Mouse (Mus musculus): Measurements from ENCODE around the gene Odaph. TPM values are rescaled to one million over a fixed set of nuclear protein-coding genes. Genes with fewer than 3 reads are reported as not detected.

Gene Odaph
- polyA plus RNA-seq, 1 experiment from 2014 or later: not detected

GRCm38 (mm10) chr5:91960606-91961254 lies 26.5 kb upstream of the Odaph start:
- peaks cover 29% of the 10 kb centered on the region for H3K36me3 ChIP-seq (ENCODE audit: control insufficient read depth, insufficient read depth, low read length)
- WGBS: 36% methylated on average over 3 of the region's 3 CpGs
- H3K27ac ChIP-seq (replicated peaks in 1 of 2; ENCODE audit: control insufficient read depth in 1 of 2, insufficient read depth in 1 of 2, low read depth in 2 of 2, low read length in 2 of 2): peak overlapping the region; percentile 68 to 99
- peak overlapping the region; percentile 72 for H3K4me2 ChIP-seq (ENCODE audit: low read length)
- no peaks in the 10 kb centered on the region for H3K27me3 ChIP-seq (ENCODE audit: control insufficient read depth, insufficient read depth, low read length)
- H3K9ac ChIP-seq (ENCODE audit: low read length): peak overlapping the region; percentile 47
- H3K9me3 ChIP-seq (ENCODE audit: control insufficient read depth, low read length): no peaks in the 10 kb centered on the region
- ATAC-seq (ENCODE audit: insufficient number of reproducible peaks, insufficient read depth, low FRiP score, low read depth): no peak
- peaks cover 2 to 32% of the 10 kb centered on the region in 2 experiments for H3K4me1 ChIP-seq (ENCODE audit: control insufficient read depth in 2 of 2, insufficient read depth in 2 of 2, low read length in 2 of 2)
- peak overlapping the region in 1 of 2 experiments; percentile 60; a peak in 3 of 4 replicates for H3K4me3 ChIP-seq (ENCODE audit: control insufficient read depth in 1 of 2, insufficient read depth in 1 of 2, low read depth in 1 of 2, low read length in 2 of 2)

GRCm38 (mm10) chr5:91961370-91961769 lies 25.9 kb upstream of the Odaph start:
- no peaks in the 10 kb centered on the region for H3K27me3 ChIP-seq (ENCODE audit: control insufficient read depth, insufficient read depth, low read length)
- H3K9ac ChIP-seq (ENCODE audit: low read length): peak overlapping the region; percentile 88
- H3K4me3 ChIP-seq (ENCODE audit: control insufficient read depth in 1 of 2, insufficient read depth in 1 of 2, low read depth in 1 of 2, low read length in 2 of 2): peak overlapping the region in 1 of 2 experiments; percentile 60; a peak in 3 of 4 replicates
- no peak for ATAC-seq (ENCODE audit: insufficient number of reproducible peaks, insufficient read depth, low FRiP score, low read depth)
- peak overlapping the region; percentile 72 for H3K4me2 ChIP-seq (ENCODE audit: low read length)
- 69% methylated on average over 1 of the region's 1 CpGs for WGBS
- peaks cover 26% of the 10 kb centered on the region for H3K36me3 ChIP-seq (ENCODE audit: control insufficient read depth, insufficient read depth, low read length)
- H3K4me1 ChIP-seq (ENCODE audit: control insufficient read depth in 2 of 2, insufficient read depth in 2 of 2, low read length in 2 of 2): peaks cover 2 to 32% of the 10 kb centered on the region in 2 experiments
- H3K9me3 ChIP-seq (ENCODE audit: control insufficient read depth, low read length): no peaks in the 10 kb centered on the region
- H3K27ac ChIP-seq (replicated peaks in 1 of 2; ENCODE audit: control insufficient read depth in 1 of 2, insufficient read depth in 1 of 2, low read depth in 2 of 2, low read length in 2 of 2): peak overlapping the region in 1 of 2 experiments; percentile 99; a peak in 1 of 4 replicates

DNA sequence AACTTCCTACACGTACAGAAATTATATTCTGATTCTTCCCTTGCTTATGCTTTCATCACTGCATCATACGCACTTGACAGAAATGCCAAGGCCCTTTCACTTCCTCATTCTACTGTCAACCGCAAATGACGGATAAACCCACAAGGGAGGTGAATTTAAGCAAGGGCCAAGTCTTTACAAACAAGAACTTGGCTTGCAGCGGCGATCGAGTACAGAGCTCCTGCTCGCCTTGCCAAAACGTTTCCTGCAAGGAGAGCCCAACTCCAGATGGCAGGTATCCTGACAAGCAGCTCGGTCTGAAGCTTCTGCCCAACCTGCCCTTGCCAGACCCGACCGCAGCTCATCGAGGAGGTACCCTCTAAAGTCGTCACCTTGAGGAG lies 25.0 kb upstream of the Odaph start:
- Histone ChIP-seq H3K4me1 (ENCODE audit: control insufficient read depth in 2 of 2, insufficient read depth in 2 of 2, low read length in 2 of 2) (peaks cover 2 to 32% of the 10 kb centered on the region in 2 experiments), H3K36me3 (ENCODE audit: control insufficient read depth, insufficient read depth, low read length) (peaks cover 22% of the 10 kb centered on the region), H3K9ac (ENCODE audit: low read length) (peak overlapping the region; percentile 88), H3K27ac (replicated peaks in 1 of 2; ENCODE audit: control insufficient read depth in 1 of 2, insufficient read depth in 1 of 2, low read depth in 2 of 2, low read length in 2 of 2) (peak overlapping the region; percentile 96 to 99), H3K4me3 (ENCODE audit: control insufficient read depth in 1 of 2, insufficient read depth in 1 of 2, low read depth in 1 of 2, low read length in 2 of 2) (peak overlapping the region; percentile 60 to 83), H3K27me3 (ENCODE audit: control insufficient read depth, insufficient read depth, low read length) (no peaks in the 10 kb centered on the region), H3K4me2 (ENCODE audit: low read length) (peak overlapping the region; percentile 72), H3K9me3 (ENCODE audit: control insufficient read depth, low read length) (no peaks in the 10 kb centered on the region)
- WGBS: 0% methylated on average over 14 of the region's 14 CpGs
- no peak for ATAC-seq (ENCODE audit: insufficient number of reproducible peaks, insufficient read depth, low FRiP score, low read depth)

GRCm38 (mm10) chr5:91962639-91963440 lies 24.4 kb upstream of the Odaph start, which contains the start of gene Rchy1:
TSS of gene Rchy1 (minus strand) at chr5:91963068.
- H3K9me3 ChIP-seq (ENCODE audit: control insufficient read depth, low read length): no peaks in the 10 kb centered on the region
- peak within 1 kb of the TSS; percentile 88 for H3K9ac ChIP-seq (ENCODE audit: low read length)
- H3K36me3 ChIP-seq (ENCODE audit: control insufficient read depth, insufficient read depth, low read length): peaks cover 18% of the 10 kb centered on the region
- peak within 1 kb of the TSS; percentile 72 for H3K4me2 ChIP-seq (ENCODE audit: low read length)
- no peaks in the 10 kb centered on the region for H3K27me3 ChIP-seq (ENCODE audit: control insufficient read depth, insufficient read depth, low read length)
- peaks cover 2 to 32% of the 10 kb centered on the region in 2 experiments for H3K4me1 ChIP-seq (ENCODE audit: control insufficient read depth in 2 of 2, insufficient read depth in 2 of 2, low read length in 2 of 2)
- peak; percentile 94 for ATAC-seq (ENCODE audit: insufficient number of reproducible peaks, insufficient read depth, low FRiP score, low read depth)
- peak within 1 kb of the TSS; percentile 96 to 99 for H3K27ac ChIP-seq (replicated peaks in 1 of 2; ENCODE audit: control insufficient read depth in 1 of 2, insufficient read depth in 1 of 2, low read depth in 2 of 2, low read length in 2 of 2)
- H3K4me3 ChIP-seq (ENCODE audit: control insufficient read depth in 1 of 2, insufficient read depth in 1 of 2, low read depth in 1 of 2, low read length in 2 of 2): peak within 1 kb of the TSS; percentile 60 to 83
- WGBS: under 1% methylated on average over 64 of the region's 65 CpGs

GRCm38 (mm10) chr5:91972046-91972445 lies 15.2 kb upstream of the Odaph start:
- Histone ChIP-seq H3K36me3 (ENCODE audit: control insufficient read depth, insufficient read depth, low read length) (peaks cover 22% of the 10 kb centered on the region), H3K4me3 (ENCODE audit: control insufficient read depth in 1 of 2, insufficient read depth in 1 of 2, low read depth in 1 of 2, low read length in 2 of 2) (no peak overlapping the region), H3K9me3 (ENCODE audit: control insufficient read depth, low read length) (no peaks in the 10 kb centered on the region), H3K27me3 (ENCODE audit: control insufficient read depth, insufficient read depth, low read length) (no peaks in the 10 kb centered on the region), H3K9ac (ENCODE audit: low read length) (no peak overlapping the region), H3K4me2 (ENCODE audit: low read length) (no peak overlapping the region), H3K27ac (replicated peaks in 1 of 2; ENCODE audit: control insufficient read depth in 1 of 2, insufficient read depth in 1 of 2, low read depth in 2 of 2, low read length in 2 of 2) (no peak overlapping the region), H3K4me1 (ENCODE audit: control insufficient read depth in 2 of 2, insufficient read depth in 2 of 2, low read length in 2 of 2) (no peaks in the 10 kb centered on the region)
- 70% methylated on average over 3 of the region's 3 CpGs for WGBS
- ATAC-seq (ENCODE audit: insufficient number of reproducible peaks, insufficient read depth, low FRiP score, low read depth): no peak

DNA sequence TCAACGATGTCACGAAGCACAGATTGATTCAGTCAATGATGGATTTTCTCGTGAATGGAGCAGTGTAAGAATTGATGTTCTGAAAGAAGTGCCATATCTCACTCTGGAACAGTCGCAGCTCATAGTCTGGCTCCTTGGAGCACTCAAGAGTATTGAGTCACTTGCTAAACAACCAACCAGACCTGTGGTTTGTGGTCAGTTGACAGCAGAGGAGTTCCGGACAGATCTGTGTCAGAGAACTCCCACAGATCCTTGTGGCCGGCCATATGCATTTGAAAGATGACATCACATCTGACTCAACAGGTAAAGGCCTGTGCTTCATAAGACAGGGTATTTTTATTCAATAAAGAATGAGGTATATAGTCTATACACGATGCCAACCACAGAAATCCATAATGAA lies 13.3 kb upstream of the Odaph start:
- WGBS: 85% methylated on average over 7 of the region's 7 CpGs
- H3K27ac ChIP-seq (replicated peaks in 1 of 2; ENCODE audit: control insufficient read depth in 1 of 2, insufficient read depth in 1 of 2, low read depth in 2 of 2, low read length in 2 of 2): no peak overlapping the region

GRCm38 (mm10) chr5:91975758-91976157 lies 11.5 kb upstream of the Odaph start:
- Histone ChIP-seq H3K36me3 (ENCODE audit: control insufficient read depth, insufficient read depth, low read length) (peaks cover 4% of the 10 kb centered on the region; the same call in 1 of the 2 replicates), H3K27me3 (ENCODE audit: control insufficient read depth, insufficient read depth, low read length) (no peaks in the 10 kb centered on the region)
- 80% methylated on average over 9 of the region's 9 CpGs for WGBS

More for the DNA sequence above, 13.3 kb upstream of the Odaph start:
- no peaks in the 10 kb centered on the region for H3K4me1 ChIP-seq (ENCODE audit: control insufficient read depth in 2 of 2, insufficient read depth in 2 of 2, low read length in 2 of 2)
- ATAC-seq (ENCODE audit: insufficient number of reproducible peaks, insufficient read depth, low FRiP score, low read depth): no peak
- peaks cover 15% of the 10 kb centered on the region for H3K36me3 ChIP-seq (ENCODE audit: control insufficient read depth, insufficient read depth, low read length)
- no peaks in the 10 kb centered on the region for H3K9me3 ChIP-seq (ENCODE audit: control insufficient read depth, low read length)
- H3K4me2 ChIP-seq (ENCODE audit: low read length): no peak overlapping the region
- H3K9ac ChIP-seq (ENCODE audit: low read length): no peak overlapping the region
- H3K4me3 ChIP-seq (ENCODE audit: control insufficient read depth in 1 of 2, insufficient read depth in 1 of 2, low read depth in 1 of 2, low read length in 2 of 2): no peak overlapping the region
- no peaks in the 10 kb centered on the region for H3K27me3 ChIP-seq (ENCODE audit: control insufficient read depth, insufficient read depth, low read length)

More at GRCm38 (mm10) chr5:91975758-91976157, 11.5 kb upstream of the Odaph start:
- Histone ChIP-seq H3K9me3 (ENCODE audit: control insufficient read depth, low read length) (no peaks in the 10 kb centered on the region), H3K4me3 (ENCODE audit: control insufficient read depth in 1 of 2, insufficient read depth in 1 of 2, low read depth in 1 of 2, low read length in 2 of 2) (no peak overlapping the region), H3K27ac (replicated peaks in 1 of 2; ENCODE audit: control insufficient read depth in 1 of 2, insufficient read depth in 1 of 2, low read depth in 2 of 2, low read length in 2 of 2) (no peak overlapping the region), H3K4me1 (ENCODE audit: control insufficient read depth in 2 of 2, insufficient read depth in 2 of 2, low read length in 2 of 2) (no peaks in the 10 kb centered on the region), H3K9ac (ENCODE audit: low read length) (no peak overlapping the region), H3K4me2 (ENCODE audit: low read length) (no peak overlapping the region)
- ATAC-seq (ENCODE audit: insufficient number of reproducible peaks, insufficient read depth, low FRiP score, low read depth): no peak
